Mouse (Mus musculus): Measurements from ENCODE around the gene Zim1.

The Zim1 gene

DNA sequence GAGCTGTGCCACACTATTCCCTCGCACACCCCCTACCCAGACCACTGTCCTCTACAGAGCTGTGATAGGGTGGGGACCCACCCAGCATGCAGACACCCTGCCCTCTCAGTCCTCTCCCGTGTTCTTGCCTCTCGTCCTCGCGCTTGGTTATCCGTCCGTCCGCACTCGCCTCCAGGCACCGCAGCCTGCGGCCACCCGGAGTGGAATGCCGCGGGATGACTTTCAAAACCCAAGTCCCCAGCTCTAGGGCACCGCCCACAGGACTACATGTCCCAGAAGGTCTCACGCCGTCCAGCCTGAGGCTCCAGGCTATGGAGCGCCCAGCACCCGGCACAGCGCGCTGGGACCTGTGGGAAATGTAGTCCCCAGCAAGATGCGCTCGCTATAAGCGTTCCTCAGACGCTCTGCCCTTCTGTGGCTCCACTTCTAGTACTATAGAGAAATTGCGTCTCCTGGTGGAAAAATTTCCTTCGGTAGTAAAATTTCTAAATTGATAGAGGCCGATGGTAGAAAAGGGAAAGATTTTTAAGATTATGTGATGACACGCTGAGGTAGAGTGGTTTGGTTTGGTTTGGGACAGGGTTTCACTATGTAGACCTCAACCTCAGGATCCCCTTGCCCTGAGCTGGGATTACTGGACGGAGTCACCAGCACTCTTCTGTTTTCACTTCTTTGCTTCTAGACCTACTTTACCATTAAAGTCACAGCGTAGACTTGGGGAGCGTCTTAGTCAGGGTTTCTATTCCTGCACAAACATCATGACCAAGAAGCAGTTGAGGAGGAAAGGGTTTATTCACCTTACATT is at the start of gene Zim1:
Gene Zim1 (minus strand): TSS at position 210 of the 805 bp plus-strand sequence.
- peak; percentile 92 for DNase-seq

GRCm38 (mm10) chr7:6744281-6744904 is 48.1 kb upstream of the Zim1 start:
- no peak for DNase-seq

DNA sequence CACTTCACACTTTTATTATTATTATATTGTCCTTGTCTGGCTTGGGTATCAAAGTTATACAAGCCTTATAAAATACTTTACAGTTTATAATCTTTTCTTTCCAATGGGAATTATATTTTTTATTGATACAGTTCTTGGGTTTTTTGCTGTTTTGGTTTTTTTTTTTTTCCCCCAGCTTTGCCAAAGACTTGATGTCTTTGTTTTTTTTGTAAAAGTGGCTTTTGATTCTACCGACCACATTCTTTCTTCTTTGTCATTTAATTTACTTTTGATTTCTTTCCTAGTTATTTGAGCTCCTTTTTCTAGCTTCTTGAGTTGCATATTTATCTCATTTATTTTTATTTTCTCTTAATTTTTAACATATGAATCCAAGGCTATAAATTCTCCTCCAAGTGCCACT is 39.8 kb upstream of the Zim1 start:
- DNase-seq, result no peak

- no peak for DNase-seq
Observed at GRCm38 (mm10) chr7:6731930-6732329, 35.7 kb upstream of the Zim1 start.

DNA sequence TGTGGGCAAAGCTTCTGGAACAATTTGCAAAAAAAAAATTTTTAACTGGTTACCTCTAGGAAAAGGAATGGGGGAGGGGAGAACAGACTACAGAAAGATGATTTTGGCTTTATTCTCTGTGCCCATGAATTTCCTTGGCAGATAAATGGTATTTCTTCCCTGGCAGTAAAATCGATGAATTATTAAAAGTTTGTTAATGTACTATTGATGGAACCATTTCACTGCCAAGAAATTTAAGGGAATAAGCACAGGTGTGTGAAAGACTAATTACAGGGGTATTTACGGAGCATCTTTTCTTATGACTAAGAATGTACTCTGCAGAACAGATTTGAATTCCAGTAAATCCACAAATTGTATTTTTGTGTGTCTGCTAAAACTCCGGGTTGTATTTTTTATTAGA is 35.1 kb upstream of the Zim1 start:
- no peak for DNase-seq

DNA sequence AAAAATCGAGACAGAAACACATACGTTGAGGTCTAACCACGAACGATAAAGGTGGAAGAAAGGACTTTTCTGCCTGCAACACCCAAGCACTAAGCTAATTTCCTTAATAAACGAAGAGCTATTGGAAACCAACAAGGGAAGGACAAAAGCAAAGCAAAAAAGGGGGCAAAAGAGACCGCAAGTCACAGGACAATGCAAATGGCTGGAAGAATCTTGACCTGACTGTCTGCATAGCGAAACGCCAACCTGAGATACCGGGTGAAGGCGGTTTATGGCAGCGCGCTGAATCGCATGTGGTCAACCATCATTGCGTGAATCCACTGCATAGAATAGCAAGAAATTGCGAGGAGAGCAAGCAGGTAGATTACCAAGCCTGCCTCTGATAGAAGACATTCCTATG is 34.6 kb upstream of the Zim1 start:
- no peak for DNase-seq

DNA sequence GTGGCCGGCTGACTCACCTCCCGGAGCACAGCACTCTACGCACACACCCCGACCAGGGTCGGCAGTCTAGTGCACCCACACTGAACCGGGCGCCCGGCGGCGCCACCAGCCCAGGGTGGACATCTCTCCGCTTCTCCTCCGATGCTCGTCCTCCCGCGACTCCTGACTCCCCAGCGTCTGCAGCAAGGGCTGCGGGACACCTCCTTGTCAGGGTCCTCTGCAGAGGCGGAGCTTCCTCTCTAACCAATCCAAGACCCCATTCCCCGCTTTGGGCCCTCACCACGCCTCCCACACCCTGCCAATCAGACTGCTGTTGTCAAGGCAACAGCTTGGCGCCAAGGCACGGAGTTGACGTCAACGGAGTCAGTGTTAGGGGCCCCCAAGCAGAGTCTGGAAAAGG is 34.0 kb upstream of the Zim1 start, which contains the start of the genes Peg3 and Usp29:
Gene Peg3 (minus strand): TSS at position 191 of the 400 bp plus-strand sequence.
Gene Usp29 (plus strand): TSS at position 338 of the 400 bp plus-strand sequence.
- peak; percentile 84 for DNase-seq

DNA sequence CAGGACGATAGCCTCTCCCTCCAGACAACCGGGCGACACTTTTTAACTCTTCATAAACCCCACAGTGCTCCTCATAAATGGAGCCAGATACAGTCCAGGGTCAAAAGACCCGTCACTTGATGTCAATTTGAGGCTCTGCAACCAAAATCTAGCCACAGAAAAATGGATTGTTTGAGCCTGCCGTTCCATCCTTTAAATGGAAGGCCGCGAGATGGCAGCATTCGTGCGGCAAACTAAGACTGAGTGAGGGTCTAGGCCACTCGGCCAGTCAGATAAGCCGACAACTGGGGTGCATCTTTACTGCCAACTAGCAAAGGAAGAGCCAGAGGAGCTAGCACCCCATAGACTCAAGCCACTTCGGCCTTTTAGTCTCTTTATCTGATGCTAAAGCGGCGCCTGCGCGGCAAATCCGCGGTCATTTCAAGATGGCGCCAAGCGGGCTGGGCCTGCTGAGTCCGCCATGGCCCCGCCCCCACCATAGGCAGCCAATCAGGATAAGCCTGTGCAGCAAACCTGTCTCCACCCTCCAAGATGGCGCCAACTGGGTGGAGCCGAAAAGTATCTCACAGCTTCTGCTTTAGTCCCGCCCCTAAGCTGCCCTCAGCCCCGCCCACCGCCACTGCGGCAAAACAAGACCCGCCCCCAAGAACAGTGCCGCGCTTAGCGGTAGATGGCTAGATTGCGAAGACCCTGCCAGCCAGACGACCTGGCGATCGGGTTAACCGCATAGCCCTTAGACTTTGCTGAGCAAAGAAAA is 33.0 kb upstream of the Zim1 start:
- DNase-seq, result peak; percentile 94

DNA sequence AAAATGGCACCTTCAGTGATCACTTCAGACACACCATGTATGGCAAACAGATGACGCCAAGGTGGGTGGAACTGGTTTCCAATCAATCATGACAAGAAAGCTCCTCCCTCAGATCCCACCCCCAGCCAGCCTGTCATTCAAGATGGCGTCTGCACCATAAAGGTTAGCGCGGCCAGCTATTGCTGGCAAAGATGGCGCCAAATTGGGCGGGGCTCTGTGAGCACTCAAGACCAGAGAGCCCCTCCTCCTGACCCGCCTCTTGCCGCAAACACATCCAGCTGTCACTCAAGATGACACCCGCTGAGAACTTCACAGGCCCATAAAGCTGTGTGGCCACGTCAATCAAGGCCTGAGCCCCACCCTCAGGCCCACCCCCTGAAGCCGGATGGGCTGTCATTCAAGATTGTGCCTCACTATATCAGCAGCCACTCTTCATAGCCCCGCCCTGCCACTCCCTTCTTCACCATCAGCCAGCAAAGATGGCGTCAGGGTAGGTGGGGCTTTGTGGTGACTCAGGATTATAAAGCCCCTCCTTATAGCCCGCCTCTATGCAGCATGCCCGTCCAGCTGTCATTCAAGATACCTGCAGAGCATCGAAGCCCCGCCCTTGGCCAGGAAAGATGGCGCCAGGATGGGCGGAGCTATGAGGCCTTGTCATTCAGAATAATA is 32.1 kb upstream of the Zim1 start:
- DNase-seq, result peak; percentile 85

GRCm38 (mm10) chr7:6727351-6728121 is 31.3 kb upstream of the Zim1 start:
- peak; percentile 79 for DNase-seq

- DNase-seq, result no peak
Observed at GRCm38 (mm10) chr7:6709396-6709795, 13.1 kb upstream of the Zim1 start.

DNA sequence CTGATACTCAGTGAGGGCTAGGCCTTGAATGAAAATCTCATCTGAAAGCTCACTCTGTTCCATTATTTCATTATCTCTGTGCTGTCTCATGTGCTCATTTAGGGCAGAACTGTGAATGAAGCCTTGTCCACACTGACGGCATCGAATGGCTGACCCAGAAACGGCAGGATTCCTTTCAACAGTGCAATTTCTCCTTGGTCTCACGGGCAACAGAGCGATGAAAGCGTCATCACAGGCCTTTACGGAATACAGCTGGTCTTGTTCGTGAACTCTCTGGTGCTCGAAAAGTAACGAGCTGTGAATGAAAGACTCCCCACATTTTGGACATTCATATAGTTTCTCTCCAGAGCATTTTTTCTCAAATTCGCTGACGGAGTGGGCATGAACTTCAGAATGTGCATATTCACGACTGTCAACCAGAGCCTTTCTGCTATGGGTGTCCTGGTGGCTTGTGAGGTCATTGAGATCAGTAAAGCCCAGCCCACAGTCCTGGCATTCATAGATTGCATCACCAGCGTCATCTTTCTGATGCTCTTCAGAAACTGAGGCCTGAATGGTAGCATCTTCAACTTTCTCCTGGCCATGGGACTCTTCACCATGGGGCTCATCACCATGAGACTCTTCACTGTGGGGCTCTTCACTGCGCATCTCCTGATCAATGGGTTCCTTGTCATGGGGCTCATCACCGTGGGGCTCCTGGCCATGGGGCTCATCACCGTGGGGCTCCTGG is 12.4 kb upstream of the Zim1 start:
- DNase-seq, result no peak

- no peak for DNase-seq
Observed at GRCm38 (mm10) chr7:6707416-6708015, 11.3 kb upstream of the Zim1 start.

- DNase-seq, result no peak
Observed at GRCm38 (mm10) chr7:6699230-6699629, 3.0 kb upstream of the Zim1 start.

DNA sequence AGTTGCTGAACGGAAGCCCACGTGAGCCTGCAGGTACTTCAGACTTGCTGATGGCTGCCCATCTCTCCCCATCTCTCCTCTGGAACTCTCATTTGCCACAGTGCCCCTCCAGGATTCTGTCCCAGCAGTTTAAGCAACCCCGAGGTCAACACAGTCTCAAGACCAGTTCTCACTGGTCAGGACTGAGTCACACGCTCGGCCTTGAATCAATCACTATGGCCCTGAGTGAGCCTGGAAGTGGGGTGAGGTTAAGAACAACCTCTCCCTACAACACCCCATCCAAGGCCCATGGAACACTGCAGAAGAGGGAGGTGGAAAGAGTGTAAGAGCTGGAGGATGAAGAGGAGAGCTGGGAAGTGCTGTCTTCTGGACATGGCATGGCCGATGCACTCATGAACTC is 10.7 kb downstream of the Zim1 start:
- DNase-seq, result no peak

DNA sequence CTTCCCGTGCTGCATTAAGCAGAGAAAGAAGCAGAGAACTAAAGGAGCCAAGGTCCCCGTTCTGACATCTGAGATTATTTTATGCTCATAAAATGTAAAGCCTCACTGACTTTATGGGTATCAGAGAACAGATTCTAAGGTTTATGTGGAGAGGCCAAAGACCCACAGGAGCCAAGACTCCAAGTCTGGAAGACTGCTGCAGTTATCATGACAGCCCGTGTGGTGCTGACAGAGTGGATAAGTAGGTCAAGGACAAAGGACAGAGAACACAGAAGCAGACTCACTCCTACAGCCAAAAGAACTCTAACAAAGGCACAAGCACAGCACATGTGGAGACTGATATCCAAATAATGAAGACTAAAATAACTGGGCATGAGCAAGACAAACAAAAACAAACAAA is 29.5 kb downstream of the Zim1 start:
- DNase-seq, result no peak

- no peak for DNase-seq
Observed at GRCm38 (mm10) chr7:6663430-6663829, 32.8 kb downstream of the Zim1 start.

DNA sequence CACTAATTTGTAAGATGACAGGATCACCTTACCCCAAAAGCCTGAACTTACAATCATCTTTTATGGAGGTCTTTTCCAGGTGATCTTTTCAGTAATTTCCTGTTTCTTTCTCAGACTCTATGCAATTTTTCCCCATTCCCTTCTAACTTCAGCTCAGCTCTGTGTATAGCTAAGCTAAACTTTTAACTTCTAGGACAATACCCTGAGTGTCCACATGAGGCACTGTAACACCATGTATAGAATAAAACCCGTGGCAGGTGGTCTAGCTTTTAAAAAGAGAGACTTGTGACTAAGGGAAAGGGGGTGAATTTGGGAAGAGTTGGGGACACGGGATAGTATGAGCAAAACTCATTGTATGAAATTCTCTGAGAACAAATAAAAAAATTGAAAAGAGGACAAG is 36.6 kb downstream of the Zim1 start:
- peak; percentile 13 for DNase-seq

DNA sequence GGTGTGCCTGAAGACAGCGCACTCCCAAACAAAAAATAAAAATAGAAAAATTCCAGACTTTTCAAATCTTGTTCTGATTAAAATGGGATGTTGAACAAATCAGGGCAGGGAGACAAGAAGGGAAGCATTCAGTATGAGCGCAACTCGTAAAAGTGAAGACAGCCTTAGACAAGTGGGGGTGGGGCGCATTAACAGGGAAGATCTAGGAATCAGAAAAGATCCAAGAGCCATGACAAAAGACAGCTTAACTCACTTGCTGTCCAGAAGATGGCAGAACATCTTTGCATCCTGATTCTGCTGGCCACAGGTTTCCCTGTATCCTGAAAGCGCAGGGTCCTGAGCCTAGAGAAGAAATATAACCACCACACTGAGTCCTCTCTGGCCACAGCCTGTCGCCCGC is 37.6 kb downstream of the Zim1 start:
- DNase-seq, result no peak

DNA sequence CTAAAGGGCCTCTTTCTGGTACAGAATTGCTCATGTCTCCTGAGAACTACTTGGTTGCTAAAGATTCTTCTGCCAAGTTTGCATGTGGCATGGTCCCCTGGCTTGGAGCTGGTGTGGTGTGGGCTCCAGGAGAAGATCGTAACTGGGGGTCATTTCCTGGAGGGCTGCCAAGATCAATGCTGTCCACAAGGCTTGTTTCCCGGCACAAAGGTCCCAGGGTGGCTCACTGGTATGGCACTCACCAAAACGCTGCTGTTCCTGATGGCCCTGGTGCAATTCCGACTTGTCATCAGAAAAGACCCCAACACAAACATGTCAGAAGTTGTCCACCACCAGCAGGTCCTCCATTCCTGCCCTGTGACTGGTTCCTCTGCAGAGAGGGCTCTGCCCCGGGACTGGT is 44.1 kb downstream of the Zim1 start:
- DNase-seq, result no peak

GRCm38 (mm10) chr7:6651221-6651620 is 45.0 kb downstream of the Zim1 start:
- DNase-seq, result no peak

Data from right cerebral cortex, postnatal 14 days (tissue).